Mouse (Mus musculus): ENCODE results near the gene Acsl3. TPM values are rescaled to one million over a fixed set of nuclear protein-coding genes. Genes with fewer than 3 reads are reported as not detected.

Gene Acsl3
- polyA plus RNA-seq, 1 experiment from 2014 or later, result 63.6 TPM

- H3K4me2 ChIP-seq (replicated peaks), result no peak overlapping the region
- no peaks in the 10 kb centered on the region for H3K9me3 ChIP-seq (replicated peaks)
- no peaks in the 10 kb centered on the region for H3K36me3 ChIP-seq
- no peaks in the 10 kb centered on the region for H3K4me1 ChIP-seq
- no peak overlapping the region for H3K27ac ChIP-seq (replicated peaks)
- H3K9ac ChIP-seq, result no peak overlapping the region
- no peaks in the 10 kb centered on the region for H3K27me3 ChIP-seq
- 79% methylated on average over 5 of the region's 5 CpGs for WGBS
- H3K4me3 ChIP-seq (replicated peaks), result no peak overlapping the region
- no peak for ATAC-seq (ENCODE audit: insufficient number of reproducible peaks, low FRiP score, low TSS enrichment, low read depth)
Measured at GRCm38 (mm10) chr1:78710613-78711329, 53.1 kb downstream of the Acsl3 start.

GRCm38 (mm10) chr1:78724458-78725190, 67.0 kb downstream of the Acsl3 start:
- H3K27me3 ChIP-seq, result no peaks in the 10 kb centered on the region
- no peak overlapping the region; the same call in 1 of the 2 replicates for H3K4me2 ChIP-seq (replicated peaks)
- no peak overlapping the region for H3K9ac ChIP-seq
- ATAC-seq (ENCODE audit: insufficient number of reproducible peaks, low FRiP score, low TSS enrichment, low read depth), result 0 out of 2 replicates have a peak, but pooled peaks have one; percentile 58
- WGBS, result 16% methylated on average over 17 of the region's 17 CpGs
- no peaks in the 10 kb centered on the region for H3K36me3 ChIP-seq
- no peak overlapping the region for H3K4me3 ChIP-seq (replicated peaks)
- no peak overlapping the region for H3K27ac ChIP-seq (replicated peaks)
- H3K9me3 ChIP-seq (replicated peaks), result no peaks in the 10 kb centered on the region
- H3K4me1 ChIP-seq, result peaks cover 6% of the 10 kb centered on the region; the same call in 1 of the 2 replicates

- no peaks in the 10 kb centered on the region for H3K36me3 ChIP-seq
- no peak for ATAC-seq (ENCODE audit: insufficient number of reproducible peaks, low FRiP score, low TSS enrichment, low read depth)
- H3K9ac ChIP-seq, result no peak overlapping the region
- H3K4me1 ChIP-seq, result peaks cover 6% of the 10 kb centered on the region; the same call in 1 of the 2 replicates
- no peak overlapping the region for H3K4me3 ChIP-seq (replicated peaks)
- no peaks in the 10 kb centered on the region for H3K9me3 ChIP-seq (replicated peaks)
- no peaks in the 10 kb centered on the region for H3K27me3 ChIP-seq
- no peak overlapping the region for H3K4me2 ChIP-seq (replicated peaks)
- H3K27ac ChIP-seq (replicated peaks), result no peak overlapping the region
- 59% methylated on average over 3 of the region's 3 CpGs for whole genome bisulfite sequencing
Measured at GRCm38 (mm10) chr1:78725191-78725490, 67.5 kb downstream of the Acsl3 start.

GRCm38 (mm10) chr1:78725617-78726223, 68.1 kb downstream of the Acsl3 start:
- Histone ChIP-seq H3K9me3 (replicated peaks) (no peaks in the 10 kb centered on the region), H3K9ac (no peak overlapping the region), H3K4me1 (peaks cover 6% of the 10 kb centered on the region; the same call in 1 of the 2 replicates), H3K27me3 (no peaks in the 10 kb centered on the region), H3K36me3 (no peaks in the 10 kb centered on the region), H3K4me2 (replicated peaks) (no peak overlapping the region), H3K27ac (replicated peaks) (no peak overlapping the region), H3K4me3 (replicated peaks) (no peak overlapping the region)
- ATAC-seq (ENCODE audit: insufficient number of reproducible peaks, low FRiP score, low TSS enrichment, low read depth), result no peak
- WGBS, result 59% methylated on average over 6 of the region's 6 CpGs

- Histone ChIP-seq H3K9ac (no peak overlapping the region), H3K4me2 (replicated peaks) (no peak overlapping the region), H3K36me3 (no peaks in the 10 kb centered on the region), H3K4me3 (replicated peaks) (no peak overlapping the region), H3K27me3 (no peaks in the 10 kb centered on the region), H3K27ac (replicated peaks) (no peak overlapping the region), H3K9me3 (replicated peaks) (no peaks in the 10 kb centered on the region), H3K4me1 (no peaks in the 10 kb centered on the region)
- no peak for ATAC-seq (ENCODE audit: insufficient number of reproducible peaks, low FRiP score, low TSS enrichment, low read depth)
- WGBS, result 68% methylated on average over 9 of the region's 9 CpGs
Measured at GRCm38 (mm10) chr1:78730114-78730720, 72.6 kb downstream of the Acsl3 start.

- no peaks in the 10 kb centered on the region for H3K27me3 ChIP-seq
- no peaks in the 10 kb centered on the region for H3K9me3 ChIP-seq (replicated peaks)
- WGBS, result 82% methylated on average over 9 of the region's 9 CpGs
- H3K4me1 ChIP-seq, result no peaks in the 10 kb centered on the region
- H3K4me3 ChIP-seq (replicated peaks), result no peak overlapping the region
- H3K4me2 ChIP-seq (replicated peaks), result no peak overlapping the region
- H3K27ac ChIP-seq (replicated peaks), result no peak overlapping the region
- H3K9ac ChIP-seq, result no peak overlapping the region
- H3K36me3 ChIP-seq, result no peaks in the 10 kb centered on the region
- no peak for ATAC-seq (ENCODE audit: insufficient number of reproducible peaks, low FRiP score, low TSS enrichment, low read depth)
Measured at GRCm38 (mm10) chr1:78732290-78732689, 74.7 kb downstream of the Acsl3 start.

- no peak for ATAC-seq (ENCODE audit: insufficient number of reproducible peaks, low FRiP score, low TSS enrichment, low read depth)
- H3K27me3 ChIP-seq, result no peaks in the 10 kb centered on the region
- no peak overlapping the region for H3K9ac ChIP-seq
- WGBS, result 49% methylated on average over 17 of the region's 17 CpGs
- H3K4me1 ChIP-seq, result no peaks in the 10 kb centered on the region
- H3K9me3 ChIP-seq (replicated peaks), result no peaks in the 10 kb centered on the region
- no peak overlapping the region for H3K27ac ChIP-seq (replicated peaks)
- no peak overlapping the region for H3K4me2 ChIP-seq (replicated peaks)
- H3K4me3 ChIP-seq (replicated peaks), result no peak overlapping the region
- no peaks in the 10 kb centered on the region for H3K36me3 ChIP-seq
Measured at GRCm38 (mm10) chr1:78734261-78735000, 76.8 kb downstream of the Acsl3 start.

GRCm38 (mm10) chr1:78737646-78738045, 80.0 kb downstream of the Acsl3 start:
- no peak for ATAC-seq (ENCODE audit: insufficient number of reproducible peaks, low FRiP score, low TSS enrichment, low read depth)

GRCm38 (mm10) chr1:78740676-78741075, 83.1 kb downstream of the Acsl3 start:
- Histone ChIP-seq H3K27me3 (no peaks in the 10 kb centered on the region), H3K36me3 (no peaks in the 10 kb centered on the region), H3K27ac (replicated peaks) (no peak overlapping the region), H3K9ac (no peak overlapping the region), H3K4me1 (no peaks in the 10 kb centered on the region), H3K4me2 (replicated peaks) (no peak overlapping the region), H3K4me3 (replicated peaks) (no peak overlapping the region), H3K9me3 (replicated peaks) (no peaks in the 10 kb centered on the region)
- 86% methylated on average over 11 of the region's 11 CpGs for WGBS
- ATAC-seq (ENCODE audit: insufficient number of reproducible peaks, low FRiP score, low TSS enrichment, low read depth), result no peak

More at GRCm38 (mm10) chr1:78737646-78738045, 80.0 kb downstream of the Acsl3 start:
- no peak overlapping the region for H3K27ac ChIP-seq (replicated peaks)
- H3K36me3 ChIP-seq, result no peaks in the 10 kb centered on the region
- H3K4me2 ChIP-seq (replicated peaks), result no peak overlapping the region
- WGBS, result 53% methylated on average over 5 of the region's 5 CpGs
- no peak overlapping the region for H3K9ac ChIP-seq
- H3K27me3 ChIP-seq, result no peaks in the 10 kb centered on the region
- no peaks in the 10 kb centered on the region for H3K9me3 ChIP-seq (replicated peaks)
- H3K4me1 ChIP-seq, result no peaks in the 10 kb centered on the region
- H3K4me3 ChIP-seq (replicated peaks), result no peak overlapping the region

- no peaks in the 10 kb centered on the region for H3K36me3 ChIP-seq
- no peak overlapping the region for H3K27ac ChIP-seq (replicated peaks)
- H3K4me2 ChIP-seq (replicated peaks), result no peak overlapping the region
- no peaks in the 10 kb centered on the region for H3K27me3 ChIP-seq
- 83% methylated on average over 12 of the region's 12 CpGs for WGBS
- no peaks in the 10 kb centered on the region for H3K9me3 ChIP-seq (replicated peaks)
- no peak for ATAC-seq (ENCODE audit: insufficient number of reproducible peaks, low FRiP score, low TSS enrichment, low read depth)
- no peaks in the 10 kb centered on the region for H3K4me1 ChIP-seq
- no peak overlapping the region for H3K4me3 ChIP-seq (replicated peaks)
- no peak overlapping the region for H3K9ac ChIP-seq
Measured at GRCm38 (mm10) chr1:78742198-78742597, 84.6 kb downstream of the Acsl3 start.

GRCm38 (mm10) chr1:78743318-78743717, 85.7 kb downstream of the Acsl3 start:
- no peaks in the 10 kb centered on the region for H3K4me1 ChIP-seq

More at GRCm38 (mm10) chr1:78743318-78743717, 85.7 kb downstream of the Acsl3 start:
- WGBS, result 78% methylated on average over 4 of the region's 4 CpGs
- H3K27ac ChIP-seq (replicated peaks), result no peak overlapping the region
- no peak overlapping the region for H3K4me3 ChIP-seq (replicated peaks)
- no peaks in the 10 kb centered on the region for H3K27me3 ChIP-seq
- no peak overlapping the region for H3K9ac ChIP-seq
- no peak overlapping the region for H3K4me2 ChIP-seq (replicated peaks)
- H3K36me3 ChIP-seq, result no peaks in the 10 kb centered on the region
- ATAC-seq (ENCODE audit: insufficient number of reproducible peaks, low FRiP score, low TSS enrichment, low read depth), result no peak
- H3K9me3 ChIP-seq (replicated peaks), result no peaks in the 10 kb centered on the region
